Mouse (Mus musculus): ENCODE data around the gene 1700020A23Rik. TPM values are rescaled to one million over a fixed set of nuclear protein-coding genes. Genes with fewer than 3 reads are reported as not detected.

1700020A23Rik gene
- total and polyA plus RNA-seq, 2 experiments from 2014 or later, result 0.93 TPM; not detected in 1

DNA sequence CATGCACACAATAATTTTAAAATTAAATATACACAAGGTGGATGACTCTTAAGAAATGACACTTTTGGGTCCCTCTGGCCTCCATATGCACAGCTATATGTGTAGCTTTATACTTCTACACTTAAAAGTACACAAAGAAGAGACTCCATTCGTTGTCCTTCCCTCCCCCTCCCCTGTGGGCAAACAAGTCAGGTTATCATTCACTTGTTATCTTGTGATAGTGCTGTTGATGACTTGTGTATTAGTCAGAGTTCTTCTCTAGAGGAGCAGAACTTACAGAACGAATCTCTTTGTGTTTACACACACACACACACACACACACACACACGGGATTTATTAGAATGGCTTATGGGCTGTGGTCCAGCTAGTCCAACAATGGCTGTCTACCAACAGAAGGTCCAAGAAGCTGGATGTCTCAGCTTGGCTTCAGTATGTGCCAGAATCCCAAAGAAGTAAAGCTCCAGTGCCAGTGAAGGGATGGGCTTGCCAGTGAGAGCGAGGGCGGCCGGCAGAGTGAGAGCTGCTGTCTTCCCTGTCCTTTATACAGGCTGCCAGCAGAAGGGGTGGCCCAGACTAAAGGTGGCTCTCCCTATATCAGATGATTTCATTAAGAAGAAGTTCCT lies 49.8 kb downstream of the 1700020A23Rik start:
- no peaks in the 10 kb centered on the region for H3K36me3 ChIP-seq (ENCODE audit: insufficient read depth, low read length)
- no peak overlapping the region for H3K4me2 ChIP-seq (ENCODE audit: low read depth, low read length, poor library complexity, severe bottlenecking)
- no peak for TF ChIP-seq CTCF (IDR thresholded peaks at IDR 0.05)
- H3K27ac ChIP-seq (ENCODE audit: low read depth, low read length), result no peak overlapping the region
- 64% methylated on average over 6 of the region's 6 CpGs for WGBS
- H3K27me3 ChIP-seq (ENCODE audit: insufficient read depth, low read length), result no peaks in the 10 kb centered on the region
- no peaks in the 10 kb centered on the region for H3K9me3 ChIP-seq (ENCODE audit: low read length)
- no peak overlapping the region for H3K9ac ChIP-seq (replicated peaks; ENCODE audit: low read length, poor library complexity, severe bottlenecking)
- H3K4me3 ChIP-seq (ENCODE audit: low read depth, low read length), result no peak overlapping the region
- peaks cover 9% of the 10 kb centered on the region for H3K4me1 ChIP-seq (ENCODE audit: insufficient read depth, low read length)
- no peak for ATAC-seq (ENCODE audit: low FRiP score)
- DNase-seq (ENCODE audit: low spot score), result peak; percentile 85

Other genes with a start within 250 kb of the 1700020A23Rik start
- 227 and 250 TPM in 2 replicates for gene Snrpb, start 225.9 kb upstream of the 1700020A23Rik start, total RNA-seq (2014; rRNA removed)
- 269 and 274 TPM in 2 replicates for gene Snrpb, start 225.9 kb upstream of the 1700020A23Rik start, polyA plus RNA-seq (2015; fragmentation: Nextera tagmentation; extraction: Ambion mirVana)
- not detected in 2 replicates for gene Tmc2, start 210.1 kb upstream of the 1700020A23Rik start, total RNA-seq (2014; rRNA removed)
- not detected in 2 replicates for gene Tmc2, start 210.1 kb upstream of the 1700020A23Rik start, polyA plus RNA-seq (2015; fragmentation: Nextera tagmentation; extraction: Ambion mirVana)
- 104 and 139 TPM in 2 replicates for gene Nop56, start 130.8 kb upstream of the 1700020A23Rik start, total RNA-seq (2014; rRNA removed)
- 259 and 302 TPM in 2 replicates for gene Nop56, start 130.8 kb upstream of the 1700020A23Rik start, polyA plus RNA-seq (2015; fragmentation: Nextera tagmentation; extraction: Ambion mirVana)
- gene Idh3b, start 120.7 kb upstream of the 1700020A23Rik start, total RNA-seq (2014; rRNA removed), result 141 and 149 TPM in 2 replicates
- gene Idh3b, start 120.7 kb upstream of the 1700020A23Rik start, polyA plus RNA-seq (2015; fragmentation: Nextera tagmentation; extraction: Ambion mirVana), result 176 and 194 TPM in 2 replicates
- gene Ebf4, start 110.1 kb upstream of the 1700020A23Rik start, total RNA-seq (2014; rRNA removed), result 17.2 and 22.5 TPM in 2 replicates
- gene Ebf4, start 110.1 kb upstream of the 1700020A23Rik start, polyA plus RNA-seq (2015; fragmentation: Nextera tagmentation; extraction: Ambion mirVana), result 6.3 and 6.7 TPM in 2 replicates
- 25.4 and 26.2 TPM in 2 replicates for gene Cpxm1, start 7.7 kb upstream of the 1700020A23Rik start, total RNA-seq (2014; rRNA removed)
- gene Cpxm1, start 7.7 kb upstream of the 1700020A23Rik start, polyA plus RNA-seq (2015; fragmentation: Nextera tagmentation; extraction: Ambion mirVana), result 32.4 and 35.3 TPM in 2 replicates
- not detected in 2 replicates for gene Gm28372, start within 50 bp of the 1700020A23Rik start, total RNA-seq (2014; rRNA removed)
- 0.15 TPM in 1 of 2 replicates, not detected in the other for gene Gm28372, start within 50 bp of the 1700020A23Rik start, polyA plus RNA-seq (2015; fragmentation: Nextera tagmentation; extraction: Ambion mirVana)
- gene Tmem239, start 1.2 kb downstream of the 1700020A23Rik start, total RNA-seq (2014; rRNA removed), result not detected in 2 replicates
- gene Tmem239, start 1.2 kb downstream of the 1700020A23Rik start, polyA plus RNA-seq (2015; fragmentation: Nextera tagmentation; extraction: Ambion mirVana), result 0.12 TPM in 1 of 2 replicates, not detected in the other
- gene Vps16, start 19.1 kb downstream of the 1700020A23Rik start, total RNA-seq (2014; rRNA removed), result 81.2 and 83.6 TPM in 2 replicates
- gene Vps16, start 19.1 kb downstream of the 1700020A23Rik start, polyA plus RNA-seq (2015; fragmentation: Nextera tagmentation; extraction: Ambion mirVana), result 86.6 and 89.9 TPM in 2 replicates
- 27.5 and 28.8 TPM in 2 replicates for gene Pced1a, start 19.4 kb downstream of the 1700020A23Rik start, total RNA-seq (2014; rRNA removed)
- gene Pced1a, start 19.4 kb downstream of the 1700020A23Rik start, polyA plus RNA-seq (2015; fragmentation: Nextera tagmentation; extraction: Ambion mirVana), result 12.0 and 12.3 TPM in 2 replicates
- 120 and 147 TPM in 2 replicates for gene Ptpra, start 45.0 kb downstream of the 1700020A23Rik start, total RNA-seq (2014; rRNA removed)
- gene Ptpra, start 45.0 kb downstream of the 1700020A23Rik start, polyA plus RNA-seq (2015; fragmentation: Nextera tagmentation; extraction: Ambion mirVana), result 139 and 144 TPM in 2 replicates
- 54.7 and 60.5 TPM in 2 replicates for gene Mrps26, start 158.5 kb downstream of the 1700020A23Rik start, total RNA-seq (2014; rRNA removed)
- 128 and 131 TPM in 2 replicates for gene Mrps26, start 158.5 kb downstream of the 1700020A23Rik start, polyA plus RNA-seq (2015; fragmentation: Nextera tagmentation; extraction: Ambion mirVana)
- gene Oxt, start 170.9 kb downstream of the 1700020A23Rik start, total RNA-seq (2014; rRNA removed), result 0.94 and 2.5 TPM in 2 replicates
- gene Oxt, start 170.9 kb downstream of the 1700020A23Rik start, polyA plus RNA-seq (2015; fragmentation: Nextera tagmentation; extraction: Ambion mirVana), result 5.0 and 24.0 TPM in 2 replicates
- 10.7 and 12.2 TPM in 2 replicates for gene Avp, start 177.3 kb downstream of the 1700020A23Rik start, total RNA-seq (2014; rRNA removed)
- 145 and 317 TPM in 2 replicates for gene Avp, start 177.3 kb downstream of the 1700020A23Rik start, polyA plus RNA-seq (2015; fragmentation: Nextera tagmentation; extraction: Ambion mirVana)
- 7.9 and 8.4 TPM in 2 replicates for gene Fastkd5, start 224.8 kb downstream of the 1700020A23Rik start, total RNA-seq (2014; rRNA removed)
- 5.9 and 7.4 TPM in 2 replicates for gene Fastkd5, start 224.8 kb downstream of the 1700020A23Rik start, polyA plus RNA-seq (2015; fragmentation: Nextera tagmentation; extraction: Ambion mirVana)
- 6.0 and 6.8 TPM in 2 replicates for gene Ubox5, start 224.8 kb downstream of the 1700020A23Rik start, total RNA-seq (2014; rRNA removed)
- 5.1 and 5.5 TPM in 2 replicates for gene Ubox5, start 224.8 kb downstream of the 1700020A23Rik start, polyA plus RNA-seq (2015; fragmentation: Nextera tagmentation; extraction: Ambion mirVana)
- 65.9 and 76.6 TPM in 2 replicates for gene Lzts3, start 237.5 kb downstream of the 1700020A23Rik start, total RNA-seq (2014; rRNA removed)
- 14.2 and 18.8 TPM in 2 replicates for gene Lzts3, start 237.5 kb downstream of the 1700020A23Rik start, polyA plus RNA-seq (2015; fragmentation: Nextera tagmentation; extraction: Ambion mirVana)